Mouse (Mus musculus) stomach, postnatal 0 days (tissue): ENCODE measurements around the gene Gpc1.

Experiments used
- CTCF ChIP-seq: IDR thresholded peaks from 2 replicates; pipeline ENCODE4 v1.5.1; 2016; ENCODE audit warnings: antibody characterized with exemption, low read depth, mild to moderate bottlenecking, moderate library complexity
- EP300 ChIP-seq: optimal IDR thresholded peaks from 2 replicates; pipeline ENCODE3; 2016; ENCODE audit warnings: antibody characterized with exemption

GRCm38 (mm10) chr1:92872666-92873065 lies 41.2 kb downstream of the Gpc1 start:
- TF ChIP-seq CTCF: no peak
- TF ChIP-seq EP300: no peak
